Mouse (Mus musculus) liver, postnatal 0 days (tissue): Measurements from ENCODE around the gene Hoxb2. TPM values are rescaled to one million over a fixed set of nuclear protein-coding genes. Genes with fewer than 3 reads are reported as not detected.

ENCODE experiments used
- ATAC-seq: fragments of 200-750 bp; cut with Nextera tagmentation; 2 replicates; pipeline ENCODE4 v1.8.0; 2017; ENCODE audit warnings: mild to moderate bottlenecking, moderate library complexity
- DNase-seq: peaks from one replicate; pipeline ENCODE4 v3.0.0-alpha.2; 2016
- H3K27ac ChIP-seq: fragments of 300-500 bp; sonication (generic); 2 replicates; pipeline ENCODE4 v1.5.1; 2014; ENCODE audit warnings: antibody characterized with exemption, moderate library complexity, mild to moderate bottlenecking, low read depth
- H3K27me3 ChIP-seq: fragments of 300-500 bp; sonication (generic); 2 replicates; pipeline ENCODE4 v1.6.1; 2014; ENCODE audit warnings: low read length, control low read depth, mixed read lengths; ENCODE audit not compliant: insufficient read depth
- H3K36me3 ChIP-seq: fragments of 300-500 bp; sonication (generic); replicated peaks from 2 replicates; pipeline ENCODE4 v1.6.1; 2014; ENCODE audit warnings: mild to moderate bottlenecking, control low read depth, low read length, moderate library complexity, mixed read lengths; ENCODE audit not compliant: insufficient read depth
- H3K4me1 ChIP-seq: fragments of 300-500 bp; sonication (generic); 2 replicates; pipeline ENCODE4 v1.6.1; 2014; ENCODE audit warnings: antibody characterized with exemption, mild to moderate bottlenecking, control low read depth; ENCODE audit not compliant: insufficient read depth
- H3K4me2 ChIP-seq: fragments of 300-500 bp; sonication (generic); 2 replicates; pipeline ENCODE4 v1.6.1; 2014; ENCODE audit warnings: low read depth, mild to moderate bottlenecking, low read length, moderate library complexity, mixed read lengths
- H3K4me3 ChIP-seq: fragments of 300-500 bp; sonication (generic); 2 replicates; pipeline ENCODE4 v1.5.1; 2014; ENCODE audit warnings: low read depth, low read length
- H3K9ac ChIP-seq: fragments of 300-500 bp; sonication (generic); replicated peaks from 2 replicates; pipeline ENCODE4 v1.6.1; 2014; ENCODE audit warnings: mild to moderate bottlenecking, moderate library complexity
- H3K9me3 ChIP-seq: fragments of 300-500 bp; sonication (generic); 2 replicates; pipeline ENCODE4 v1.6.1; 2016; ENCODE audit warnings: mild to moderate bottlenecking, control low read depth, low read length, mixed read lengths
- CTCF ChIP-seq: sonication (generic); IDR thresholded peaks from 2 replicates; pipeline ENCODE4 v1.5.1; 2016; ENCODE audit warnings: antibody characterized with exemption, low read depth
- EP300 ChIP-seq: IDR thresholded peaks from 2 replicates; pipeline ENCODE4 v1.6.1; 2016; ENCODE audit warnings: antibody characterized with exemption, low read depth, mild to moderate bottlenecking
- WGBS: fragments of 180-500 bp; shearing (Covaris S2); extraction: QIAGEN DNeasy Blood & Tissue Kit; methylation state at CpG from one replicate; pipeline ENCODE4 v1.1.7; 2014; ENCODE audit not compliant: insufficient replicate concordance; 5-methylcytosine and 5-hydroxymethylcytosine counted together
- polyA plus RNA-seq: library from polyadenylated mRNA; unstranded; fragments of >200 nt; fragmentation: Nextera tagmentation; extraction: Ambion mirVana; gene quantifications from 2 replicates; pipeline ENCODE4 v1.2.1, GENCODE M21; 2015

Gene Hoxb2
- polyA plus RNA-seq, 1 experiment from 2014 or later = 0.67 TPM

DNA sequence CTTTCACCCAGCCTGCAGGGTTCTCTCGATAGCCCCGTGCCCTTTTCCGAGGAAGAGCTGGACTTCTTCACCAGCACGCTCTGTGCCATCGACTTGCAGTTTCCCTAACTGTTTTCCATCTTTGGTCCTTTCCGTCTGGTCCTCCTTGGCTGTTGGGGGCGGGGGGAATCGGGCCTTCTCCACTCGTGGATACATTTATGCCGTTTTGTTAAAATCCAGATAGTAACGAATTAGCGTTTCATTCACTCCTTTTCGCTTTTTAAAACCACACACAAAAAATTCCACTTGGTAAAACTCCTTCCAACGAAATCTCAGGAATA lies 3.2 kb downstream of the Hoxb2 start:
- no peak for DNase-seq
- TF ChIP-seq EP300 (no peak), CTCF (no peak)
- peak overlapping the region; percentile 57; the same call in 1 of the 2 replicates for H3K27ac ChIP-seq
- peak overlapping the region; percentile 51 for H3K4me2 ChIP-seq
- no peaks in the 10 kb centered on the region for H3K9me3 ChIP-seq
- H3K4me1 ChIP-seq = no peaks in the 10 kb centered on the region
- H3K36me3 ChIP-seq = no peaks in the 10 kb centered on the region
- 10% methylated on average over 14 of the region's 14 CpGs for WGBS
- H3K4me3 ChIP-seq = peak overlapping the region; percentile 34
- H3K9ac ChIP-seq = peak overlapping the region; percentile 44
- ATAC-seq = no peak
- H3K27me3 ChIP-seq = peaks cover 83% of the 10 kb centered on the region

DNA sequence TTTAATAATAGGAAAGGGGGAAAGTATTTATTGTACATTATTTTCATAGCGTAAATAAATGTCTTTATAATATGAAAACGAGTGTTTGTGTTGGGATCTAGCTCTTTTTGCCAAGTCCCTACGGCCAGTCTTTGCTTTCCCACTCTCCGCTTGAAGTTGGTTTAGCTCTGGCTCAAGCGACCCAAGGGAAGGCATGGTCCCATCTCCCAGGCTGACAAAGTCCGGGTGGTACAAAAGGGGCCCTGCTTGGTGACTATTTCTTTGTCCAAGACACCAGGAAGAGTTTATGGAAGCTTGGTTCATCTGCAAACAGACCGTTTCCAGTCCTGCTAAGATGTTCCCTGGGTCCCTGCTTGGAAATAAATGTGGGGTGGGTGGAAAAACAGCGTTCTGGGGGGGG lies 3.6 kb downstream of the Hoxb2 start:
- no peaks in the 10 kb centered on the region for H3K36me3 ChIP-seq
- ATAC-seq (no peak), DNase-seq (no peak)
- no peaks in the 10 kb centered on the region for H3K4me1 ChIP-seq
- 23% methylated on average over 8 of the region's 8 CpGs for WGBS
- H3K9me3 ChIP-seq = no peaks in the 10 kb centered on the region
- no peak overlapping the region for H3K4me3 ChIP-seq
- H3K27me3 ChIP-seq = peaks cover 79% of the 10 kb centered on the region
- H3K27ac ChIP-seq = no peak overlapping the region
- H3K9ac ChIP-seq = no peak overlapping the region
- TF ChIP-seq EP300 (no peak), CTCF (no peak)
- H3K4me2 ChIP-seq = peak overlapping the region; percentile 51

DNA sequence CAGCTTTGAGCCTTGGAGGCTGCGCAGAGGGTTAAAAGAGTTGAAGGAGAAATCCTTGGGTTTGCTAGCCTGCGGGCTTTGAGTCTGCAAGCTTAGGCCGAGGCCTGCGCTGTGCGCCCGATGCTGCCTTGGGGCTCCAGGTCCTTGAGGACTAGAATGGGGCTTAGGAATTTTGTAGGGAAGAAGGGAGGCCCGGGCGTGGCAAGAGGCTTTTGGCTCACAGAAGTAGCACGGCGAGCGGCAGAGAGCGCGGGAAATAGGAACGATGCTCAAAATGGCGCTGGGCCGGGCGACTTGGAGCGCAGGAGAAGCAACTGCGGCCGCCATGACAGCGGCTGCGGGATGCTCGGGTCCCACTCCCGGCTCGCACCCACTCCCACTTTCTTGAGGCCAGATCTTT lies 4.1 kb downstream of the Hoxb2 start:
- ATAC-seq = no peak
- DNase-seq = no peak
- H3K36me3 ChIP-seq = no peaks in the 10 kb centered on the region
- H3K9ac ChIP-seq = 0 out of 2 replicates have a peak overlapping the region, but pooled peaks have one; percentile 21
- peak overlapping the region; percentile 51 for H3K4me2 ChIP-seq
- H3K9me3 ChIP-seq = no peaks in the 10 kb centered on the region
- TF ChIP-seq EP300 (no peak), CTCF (no peak)
- 0 out of 2 replicates have a peak overlapping the region, but pooled peaks have one; percentile 12 for H3K4me3 ChIP-seq
- H3K27me3 ChIP-seq = peaks cover 76% of the 10 kb centered on the region
- H3K4me1 ChIP-seq = no peaks in the 10 kb centered on the region
- WGBS = 6% methylated on average over 23 of the region's 25 CpGs
- no peak overlapping the region for H3K27ac ChIP-seq

DNA sequence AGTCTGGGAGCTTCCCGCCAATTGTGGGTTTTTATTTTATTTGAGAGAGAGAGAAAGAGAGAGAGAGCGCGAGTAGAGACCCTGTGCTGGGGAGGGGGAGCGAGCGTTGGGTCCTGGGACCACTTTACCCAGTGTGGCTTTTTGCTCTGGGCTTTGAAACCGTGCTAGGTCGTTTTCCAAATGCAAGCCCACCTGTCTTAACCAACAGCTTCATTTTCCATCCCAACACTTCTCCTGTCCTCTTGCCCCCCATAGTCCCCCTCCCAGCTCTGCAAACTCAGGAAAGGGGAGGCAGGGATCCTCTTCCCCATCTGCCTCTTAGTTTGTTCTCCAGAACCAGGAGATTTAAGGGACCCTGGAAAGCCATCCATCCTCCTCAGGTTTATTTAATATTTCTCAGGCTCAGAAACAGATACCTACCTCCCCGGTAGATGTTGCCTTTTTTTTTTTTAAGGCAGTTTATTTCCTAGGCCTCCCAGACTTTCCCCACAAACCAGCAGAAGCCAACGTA lies 4.5 kb downstream of the Hoxb2 start:
- H3K4me3 ChIP-seq = 0 out of 2 replicates have a peak overlapping the region, but pooled peaks have one; percentile 12
- H3K9ac ChIP-seq = no peak overlapping the region
- TF ChIP-seq CTCF (no peak), EP300 (no peak)
- peak overlapping the region; percentile 51 for H3K4me2 ChIP-seq
- DNase-seq (no peak), ATAC-seq (no peak)
- no peaks in the 10 kb centered on the region for H3K4me1 ChIP-seq
- H3K27me3 ChIP-seq = peaks cover 72% of the 10 kb centered on the region
- H3K9me3 ChIP-seq = no peaks in the 10 kb centered on the region
- 19% methylated on average over 9 of the region's 9 CpGs for WGBS
- no peak overlapping the region for H3K27ac ChIP-seq
- H3K36me3 ChIP-seq = no peaks in the 10 kb centered on the region

DNA sequence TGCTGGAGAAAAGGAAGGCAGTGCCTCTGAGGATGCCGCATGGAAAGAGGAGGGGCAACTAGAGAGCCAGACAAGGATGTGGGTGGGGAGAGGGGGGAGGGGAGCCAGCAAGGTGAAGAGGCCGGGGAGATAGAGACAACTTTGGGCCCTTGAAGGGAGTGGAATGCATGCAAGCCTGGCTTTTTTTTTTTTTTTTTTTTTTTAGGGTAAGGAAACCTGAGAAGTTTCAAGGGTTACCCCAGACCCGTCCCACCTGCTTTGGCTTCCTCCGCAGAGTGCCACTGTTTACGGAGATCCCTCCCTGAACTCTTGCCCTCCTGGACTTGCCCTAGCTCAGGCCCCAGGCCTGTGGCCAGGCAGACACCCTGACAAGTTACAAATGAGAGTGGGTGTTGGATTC lies 13.5 kb downstream of the Hoxb2 start:
- TF ChIP-seq CTCF = no peak
- TF ChIP-seq EP300 = no peak
- 20% methylated on average over 5 of the region's 5 CpGs for WGBS
- Histone ChIP-seq H3K36me3 (no peaks in the 10 kb centered on the region), H3K9ac (no peak overlapping the region), H3K27ac (no peak overlapping the region), H3K4me1 (no peaks in the 10 kb centered on the region), H3K9me3 (no peaks in the 10 kb centered on the region), H3K4me2 (no peak overlapping the region), H3K27me3 (peaks cover 65% of the 10 kb centered on the region), H3K4me3 (no peak overlapping the region)
- no peak for DNase-seq
- ATAC-seq = no peak

DNA sequence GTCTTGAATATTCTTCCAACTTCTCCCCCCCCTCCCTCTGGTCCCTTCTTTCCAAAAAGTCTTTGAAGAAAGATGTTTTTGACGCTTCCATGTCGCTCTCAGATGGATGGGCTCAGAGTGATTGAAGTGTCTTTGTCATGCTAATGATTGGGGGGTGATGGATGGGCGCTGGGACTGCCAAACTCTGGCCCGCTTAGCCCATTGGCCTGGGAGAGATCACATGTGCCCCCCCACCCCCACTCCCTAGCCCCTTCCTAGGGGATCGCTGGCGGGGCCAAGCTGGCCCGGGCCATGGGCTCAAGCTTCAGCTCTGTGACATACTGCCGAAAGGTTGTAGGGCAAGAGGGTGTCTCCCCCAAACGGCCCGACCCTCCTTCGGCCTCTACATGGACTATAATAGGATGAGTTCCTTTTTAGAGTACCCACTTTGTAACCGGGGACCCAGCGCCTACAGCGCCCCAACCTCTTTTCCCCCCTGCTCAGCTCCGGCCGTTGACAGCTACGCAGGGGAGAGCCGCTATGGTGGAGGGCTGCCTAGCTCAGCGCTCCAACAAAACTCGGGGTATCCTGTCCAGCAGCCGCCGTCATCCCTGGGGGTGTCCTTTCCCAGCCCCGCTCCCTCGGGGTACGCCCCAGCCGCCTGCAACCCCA lies 15.2 kb downstream of the Hoxb2 start, which contains the start of gene Hoxb1:
Gene Hoxb1, plus strand, starts transcription at position 312 of the 651 bp plus-strand sequence.
- DNase-seq = no peak
- Histone ChIP-seq H3K4me2 (no peak within 1 kb of the TSS), H3K9ac (no peak within 1 kb of the TSS), H3K4me1 (no peaks in the 10 kb centered on the region), H3K9me3 (no peaks in the 10 kb centered on the region), H3K36me3 (no peaks in the 10 kb centered on the region), H3K27me3 (peaks cover 75% of the 10 kb centered on the region), H3K4me3 (no peak within 1 kb of the TSS), H3K27ac (no peak within 1 kb of the TSS)
- no peak for ATAC-seq
- WGBS = 10% methylated on average over 26 of the region's 26 CpGs
- TF ChIP-seq CTCF = no peak
- no peak for TF ChIP-seq EP300
